Mouse (Mus musculus) megakaryocyte, embryonic 14.5 days (primary cell): ENCODE results near the gene Col24a1.

Experiments used
- FLI1 ChIP-seq: IDR thresholded peaks from 2 replicates; pipeline ENCODE4 v1.6.1; 2012; ENCODE audit warnings: low read length, inconsistent platforms, mixed read lengths
- GATA1 ChIP-seq: IDR thresholded peaks from 3 replicates; pipeline ENCODE4 v1.6.1; 2012; ENCODE audit warnings: mixed read lengths, low read length, inconsistent platforms, borderline replicate concordance

GRCm38 (mm10) chr3:145263131-145263530 is 29.1 kb upstream of the Col24a1 start:
- TF ChIP-seq GATA1 (no peak), FLI1 (no peak)
